Mouse (Mus musculus) myocyte (in vitro differentiated cells): ENCODE results near the gene Slc25a54. TPM values are rescaled to one million over a fixed set of nuclear protein-coding genes. Genes with fewer than 3 reads are reported as not detected.

Experiments
- H3K27me3 ChIP-seq: one replicate; pipeline ENCODE4 v1.6.1; 2011; ENCODE audit not compliant: control insufficient read depth, insufficient read depth, insufficient read length
- H3K36me3 ChIP-seq: one replicate; pipeline ENCODE4 v1.6.1; 2011; ENCODE audit not compliant: control insufficient read depth, insufficient read depth
- H3K4me2 ChIP-seq: one replicate; pipeline ENCODE4 v1.6.1; 2011; ENCODE audit warnings: low read depth, control low read depth
- H3K4me3 ChIP-seq: one replicate; pipeline ENCODE4 v1.5.1; 2011; ENCODE audit warnings: mild to moderate bottlenecking, control low read depth, moderate library complexity
- H3K79me2 ChIP-seq: one replicate; pipeline ENCODE4 v1.6.1; 2011; ENCODE audit not compliant: control insufficient read depth, insufficient read depth
- H3ac ChIP-seq: one replicate; pipeline ENCODE4 v1.6.1; 2011; ENCODE audit not compliant: control insufficient read depth, insufficient read length
- CEBPB ChIP-seq: IDR thresholded peaks from 2 replicates; pipeline ENCODE4 v1.6.1; 2011; ENCODE audit warnings: mild to moderate bottlenecking, moderate library complexity; ENCODE audit not compliant: poor library complexity, insufficient read depth, severe bottlenecking
- E2F4 ChIP-seq: IDR thresholded peaks from one replicate; pipeline ENCODE4 v1.6.1; 2011; ENCODE audit warnings: mild to moderate bottlenecking, control low read depth, moderate library complexity; ENCODE audit not compliant: insufficient read depth
- MAX ChIP-seq: IDR thresholded peaks from one replicate; pipeline ENCODE4 v1.6.1; 2011; ENCODE audit warnings: low read depth, mild to moderate bottlenecking, control low read depth
- MYOD1 ChIP-seq, 3 experiments: IDR thresholded peaks; one replicate each; pipeline ENCODE4 v1.6.1; 2011; ENCODE audit warnings: control low read depth in 2 of 3, low read depth in 2 of 3, mild to moderate bottlenecking in 2 of 3, moderate library complexity in 1 of 3; ENCODE audit not compliant: insufficient read length in 2 of 3, control insufficient read depth in 1 of 3
- MYOG ChIP-seq, 3 experiments: IDR thresholded peaks; one replicate each; pipeline ENCODE4 v1.6.1; 2011; ENCODE audit warnings: control low read depth in 2 of 3, low read depth in 2 of 3, mild to moderate bottlenecking in 2 of 3; ENCODE audit not compliant: insufficient read length in 2 of 3, control insufficient read depth in 1 of 3, insufficient read depth in 1 of 3
- POLR2A ChIP-seq: IDR thresholded peaks from one replicate; pipeline ENCODE4 v1.6.1; 2011; ENCODE audit warnings: low read depth, mild to moderate bottlenecking, control low read depth, moderate library complexity; ENCODE audit not compliant: insufficient read length
- POLR2AphosphoS2 ChIP-seq: IDR thresholded peaks from one replicate; pipeline ENCODE4 v1.6.1; 2011; ENCODE audit warnings: low read depth, control low read depth; ENCODE audit not compliant: insufficient read length
- REST ChIP-seq: IDR thresholded peaks from one replicate; pipeline ENCODE4 v1.6.1; 2011; ENCODE audit warnings: mild to moderate bottlenecking, control low read depth, moderate library complexity; ENCODE audit not compliant: insufficient read depth, insufficient read length
- SRF ChIP-seq: IDR thresholded peaks from one replicate; pipeline ENCODE4 v1.6.1; 2011; ENCODE audit warnings: low read depth; ENCODE audit not compliant: control insufficient read depth, insufficient read length
- TCF12 ChIP-seq: IDR thresholded peaks from one replicate; pipeline ENCODE4 v1.6.1; 2011; ENCODE audit warnings: mild to moderate bottlenecking, control low read depth; ENCODE audit not compliant: poor library complexity, insufficient read depth, severe bottlenecking
- TCF3 ChIP-seq: IDR thresholded peaks from one replicate; pipeline ENCODE4 v1.6.1; 2011; ENCODE audit warnings: low read depth, control low read depth; ENCODE audit not compliant: insufficient read length
- USF1 ChIP-seq: IDR thresholded peaks from one replicate; pipeline ENCODE4 v1.6.1; 2011; ENCODE audit warnings: low read depth, mild to moderate bottlenecking, control low read depth, moderate library complexity
- polyA plus RNA-seq: library from polyadenylated mRNA; unstranded; fragments of >200 nt; fragmentation: generic; extraction: Trizol; gene quantifications from one replicate; pipeline ENCODE4 v1.2.1, GENCODE M21; 2012; ENCODE audit warnings: missing spikeins

Gene Slc25a54
- polyA plus RNA-seq, 1 experiment: 0.02 TPM

DNA sequence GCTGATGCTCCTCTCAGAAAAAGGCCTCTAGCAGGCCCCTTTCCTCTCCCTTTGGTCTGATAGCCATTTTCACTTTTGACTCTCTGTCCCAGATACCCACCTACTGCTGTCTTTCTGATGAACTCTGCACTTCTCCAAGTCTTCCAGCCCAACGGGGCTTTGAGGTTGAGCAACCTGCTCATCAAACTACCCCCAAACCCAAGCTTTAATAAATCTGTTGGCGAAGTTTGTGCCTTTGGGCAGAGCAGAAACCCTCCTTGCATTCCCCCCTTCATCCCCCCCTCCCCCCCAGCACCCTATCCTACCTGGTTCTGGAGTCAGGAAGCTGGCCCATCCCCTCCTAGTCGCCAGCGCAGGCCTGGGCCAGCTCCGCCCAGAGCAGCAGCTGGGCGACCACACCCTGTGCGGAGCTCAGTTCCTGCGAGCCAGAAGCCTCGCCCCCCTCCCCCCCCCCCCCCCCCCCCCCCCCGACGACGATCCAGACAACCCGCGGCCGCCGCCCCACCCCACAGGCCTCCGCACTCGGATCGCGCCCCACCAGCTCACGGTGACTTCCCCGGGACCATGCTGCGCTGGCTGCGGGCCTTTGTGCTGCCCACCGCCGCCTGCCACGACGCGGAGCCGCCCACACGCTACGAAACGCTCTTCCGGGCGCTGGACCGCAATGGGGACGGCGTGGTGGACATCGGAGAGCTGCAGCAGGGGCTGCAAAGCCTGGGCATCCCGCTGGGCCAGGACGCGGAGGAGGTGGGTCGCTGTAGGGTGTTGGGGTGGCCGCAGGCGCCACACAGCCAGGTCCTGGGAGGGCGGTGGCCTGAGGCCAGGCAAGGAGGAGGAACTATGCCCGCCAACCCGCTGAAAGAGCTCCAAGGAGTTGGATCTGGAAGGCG, 42.6 kb downstream of the Slc25a54 start, which contains the start of gene Slc25a24:
Gene Slc25a24 (plus strand): TSS at position 509 of the 890 bp plus-strand sequence.
- peaks cover 41% of the 10 kb centered on the region for H3K79me2 ChIP-seq
- H3K27me3 ChIP-seq: no peaks in the 10 kb centered on the region
- peak within 1 kb of the TSS; percentile 87 for H3K4me2 ChIP-seq
- H3K4me3 ChIP-seq: peak within 1 kb of the TSS; percentile 66
- peaks cover 14% of the 10 kb centered on the region for H3K36me3 ChIP-seq
- H3ac ChIP-seq: peak within 1 kb of the TSS; percentile 44
- peak; percentile 80 for TF ChIP-seq POLR2A
- peak; percentile 49 to 83 (median 78) for TF ChIP-seq MYOG (IDR thresholded peaks at IDR 0.05; ENCODE audit: control insufficient read depth in 1 of 3, insufficient read depth in 1 of 3, insufficient read length in 2 of 3, low read depth in 2 of 3)
- TF ChIP-seq POLR2AphosphoS2: peak; percentile 64
- no peak for TF ChIP-seq SRF
- peak in 2 of 3 experiments; percentile 78 to 86 for TF ChIP-seq MYOD1 (IDR thresholded peaks at IDR 0.05; ENCODE audit: control insufficient read depth in 1 of 3, insufficient read length in 2 of 3, low read depth in 2 of 3)

DNA sequence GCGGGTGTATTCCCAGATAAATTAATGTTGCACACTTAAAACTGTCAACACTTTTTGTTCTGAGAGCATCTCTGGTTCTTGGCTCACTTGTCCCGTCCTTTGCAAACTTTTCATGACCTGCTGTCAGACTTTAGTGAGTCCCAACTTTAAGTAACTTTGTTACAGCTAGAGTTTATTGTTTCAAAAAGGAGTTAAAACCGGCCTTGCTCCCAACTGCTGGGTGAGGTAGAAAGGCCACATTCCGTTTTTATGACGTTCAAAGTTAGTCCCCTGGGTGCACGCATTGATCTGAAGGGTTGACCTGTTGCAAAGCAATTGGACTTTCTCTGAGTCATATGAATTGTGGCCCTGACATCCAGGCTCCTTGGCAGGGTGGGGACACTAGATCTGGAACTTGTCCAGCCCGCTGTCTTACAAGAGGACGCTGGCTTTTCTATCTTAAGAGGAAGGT, 43.3 kb downstream of the Slc25a54 start:
- Histone ChIP-seq H3K79me2 (peaks cover 47% of the 10 kb centered on the region), H3ac (peak overlapping the region; percentile 44), H3K36me3 (peaks cover 19% of the 10 kb centered on the region), H3K4me2 (peak overlapping the region; percentile 61), H3K27me3 (no peaks in the 10 kb centered on the region), H3K4me3 (peak overlapping the region; percentile 66)
- TF ChIP-seq CEBPB (peak; percentile 37; the same call in 1 of the 2 replicates), MYOD1 (IDR thresholded peaks at IDR 0.05; ENCODE audit: control insufficient read depth in 1 of 3, insufficient read length in 2 of 3, low read depth in 2 of 3) (no peak), REST (no peak), TCF3 (no peak), POLR2A (no peak), SRF (no peak), MYOG (IDR thresholded peaks at IDR 0.05; ENCODE audit: control insufficient read depth in 1 of 3, insufficient read depth in 1 of 3, insufficient read length in 2 of 3, low read depth in 2 of 3) (no peak)

DNA sequence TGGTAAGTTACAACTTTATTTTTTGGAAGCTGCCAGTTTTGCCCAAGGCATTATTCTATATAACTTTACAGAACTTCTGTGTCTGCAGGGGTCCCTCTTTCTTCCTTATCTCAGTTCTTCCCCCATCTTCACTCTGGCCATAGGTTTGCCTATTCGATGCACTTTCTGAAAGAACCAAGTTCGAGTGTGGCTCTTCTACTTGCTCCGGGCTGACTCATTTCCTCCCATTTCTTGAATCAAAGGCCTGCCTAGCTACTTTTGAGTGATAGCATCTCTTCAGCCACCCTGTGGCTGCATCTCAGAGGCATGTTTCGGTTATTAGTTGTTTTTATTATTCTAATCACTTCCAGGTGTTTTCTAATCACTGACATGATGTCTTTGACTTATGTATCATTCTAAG, 43.8 kb downstream of the Slc25a54 start:
- Histone ChIP-seq H3K4me2 (peak overlapping the region; percentile 61), H3K79me2 (peaks cover 53% of the 10 kb centered on the region), H3K27me3 (no peaks in the 10 kb centered on the region), H3ac (no peak overlapping the region), H3K36me3 (peaks cover 22% of the 10 kb centered on the region), H3K4me3 (peak overlapping the region; percentile 66)
- TF ChIP-seq MYOD1 (IDR thresholded peaks at IDR 0.05; ENCODE audit: control insufficient read depth in 1 of 3, insufficient read length in 2 of 3, low read depth in 2 of 3): no peak

DNA sequence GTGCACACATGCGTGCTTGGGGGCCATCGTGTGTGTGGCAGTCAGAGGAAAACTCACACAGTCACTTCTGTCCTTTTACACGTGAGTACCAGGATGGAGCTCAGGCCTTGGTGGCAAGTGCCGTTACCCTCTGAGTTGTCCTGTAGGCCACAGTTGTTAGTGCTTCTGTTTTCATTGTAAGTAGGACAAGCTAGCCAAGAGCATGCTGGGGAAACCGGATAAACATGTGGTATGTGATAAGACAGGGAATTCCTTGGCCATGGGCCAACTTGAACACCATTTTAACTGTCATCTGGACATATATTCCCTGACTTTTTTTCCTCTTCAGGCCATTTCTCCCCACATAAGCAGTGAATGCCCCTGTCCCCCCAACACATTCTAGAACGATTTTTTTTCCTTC, 45.3 kb downstream of the Slc25a54 start:
- peaks cover 22% of the 10 kb centered on the region for H3K36me3 ChIP-seq
- H3K4me2 ChIP-seq: no peak overlapping the region
- no peak for TF ChIP-seq TCF12
- TF ChIP-seq CEBPB: no peak
- TF ChIP-seq E2F4: no peak
- no peak for TF ChIP-seq SRF
- TF ChIP-seq POLR2AphosphoS2: no peak
- TF ChIP-seq REST: no peak
- TF ChIP-seq MYOG (IDR thresholded peaks at IDR 0.05; ENCODE audit: control insufficient read depth in 1 of 3, insufficient read depth in 1 of 3, insufficient read length in 2 of 3, low read depth in 2 of 3): no peak
- TF ChIP-seq POLR2A: no peak
- TF ChIP-seq MYOD1 (IDR thresholded peaks at IDR 0.05; ENCODE audit: control insufficient read depth in 1 of 3, insufficient read length in 2 of 3, low read depth in 2 of 3): no peak
- TF ChIP-seq TCF3: no peak
- TF ChIP-seq USF1: no peak
- no peak for TF ChIP-seq MAX

DNA sequence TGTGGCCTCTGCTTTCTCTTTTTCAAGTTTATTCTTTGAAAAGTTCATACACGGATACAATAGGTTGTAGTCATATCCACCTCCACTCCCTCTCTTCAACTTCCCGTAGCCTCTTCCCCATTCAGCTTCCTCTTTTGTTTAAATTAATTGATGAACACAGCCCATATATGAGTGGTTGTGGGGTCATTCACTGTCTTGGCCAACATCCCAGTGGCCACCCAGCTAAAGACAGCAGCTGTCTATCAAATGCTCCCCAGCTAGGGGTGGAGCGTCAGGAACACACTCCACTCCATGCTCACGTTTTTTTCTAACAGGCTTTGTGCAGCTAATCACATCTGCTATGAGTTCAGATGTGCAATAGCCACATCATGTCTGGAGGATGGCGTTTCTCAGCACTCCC, 49.5 kb downstream of the Slc25a54 start:
- no peak overlapping the region for H3ac ChIP-seq
- H3K36me3 ChIP-seq: peaks cover 35% of the 10 kb centered on the region
- peaks cover 99% of the 10 kb centered on the region for H3K79me2 ChIP-seq
- H3K4me2 ChIP-seq: no peak overlapping the region
- no peaks in the 10 kb centered on the region for H3K27me3 ChIP-seq
- H3K4me3 ChIP-seq: no peak overlapping the region
- TF ChIP-seq SRF (no peak), MAX (no peak), POLR2AphosphoS2 (no peak), TCF12 (no peak), POLR2A (no peak), USF1 (no peak), MYOG (IDR thresholded peaks at IDR 0.05; ENCODE audit: control insufficient read depth in 1 of 3, insufficient read depth in 1 of 3, insufficient read length in 2 of 3, low read depth in 2 of 3) (no peak), CEBPB (no peak), TCF3 (no peak), MYOD1 (IDR thresholded peaks at IDR 0.05; ENCODE audit: control insufficient read depth in 1 of 3, insufficient read length in 2 of 3, low read depth in 2 of 3) (no peak), REST (no peak)

More for the DNA sequence above, 45.3 kb downstream of the Slc25a54 start:
- H3K27me3 ChIP-seq: no peaks in the 10 kb centered on the region
- H3K79me2 ChIP-seq: peaks cover 67% of the 10 kb centered on the region
- H3ac ChIP-seq: no peak overlapping the region
- H3K4me3 ChIP-seq: no peak overlapping the region
